Mouse (Mus musculus) midbrain, embryonic 11.5 days (tissue): ENCODE measurements around the gene 4930407I10Rik. TPM values are rescaled to one million over a fixed set of nuclear protein-coding genes. Genes with fewer than 3 reads are reported as not detected.
A peak's percentile ranks its signal among the peaks of the same experiment; 100 is the strongest.

ENCODE experiments used
- ATAC-seq: fragments of 200-750 bp; cut with Nextera tagmentation; 2 replicates; pipeline ENCODE4 v1.8.0; 2017; ENCODE audit warnings: moderate TSS enrichment, moderate library complexity; ENCODE audit not compliant: low FRiP score
- DNase-seq: peaks from one replicate; pipeline ENCODE4 v3.0.0; 2015; ENCODE audit warnings: low spot score; ENCODE audit errors: missing footprints
- H3K27ac ChIP-seq: fragments of 300-500 bp; sonication (generic); 2 replicates; pipeline ENCODE4 v1.5.1; 2014; ENCODE audit warnings: low read depth, low read length
- H3K27me3 ChIP-seq: fragments of 300-500 bp; sonication (generic); 2 replicates; pipeline ENCODE4 v1.6.1; 2014; ENCODE audit warnings: mild to moderate bottlenecking, low read length, moderate library complexity, mixed read lengths; ENCODE audit not compliant: control insufficient read depth, insufficient read depth
- H3K36me3 ChIP-seq: fragments of 300-500 bp; sonication (generic); 2 replicates; pipeline ENCODE4 v1.6.1; 2014; ENCODE audit warnings: mild to moderate bottlenecking, low read length, moderate library complexity, mixed read lengths; ENCODE audit not compliant: control insufficient read depth, insufficient read depth
- H3K4me1 ChIP-seq: fragments of 300-500 bp; sonication (generic); 2 replicates; pipeline ENCODE4 v1.6.1; 2014; ENCODE audit warnings: low read length; ENCODE audit not compliant: control insufficient read depth, insufficient read depth
- H3K4me2 ChIP-seq: fragments of 300-500 bp; sonication (generic); 2 replicates; pipeline ENCODE4 v1.6.1; 2014; ENCODE audit warnings: mild to moderate bottlenecking, moderate library complexity
- H3K4me3 ChIP-seq: fragments of 300-500 bp; sonication (generic); 2 replicates; pipeline ENCODE4 v1.5.1; 2014; ENCODE audit warnings: low read depth, low read length
- H3K9ac ChIP-seq: fragments of 300-500 bp; sonication (generic); 2 replicates; pipeline ENCODE4 v1.6.1; 2014; ENCODE audit warnings: low read length
- H3K9me3 ChIP-seq: fragments of 300-500 bp; sonication (generic); 2 replicates; pipeline ENCODE4 v1.6.1; 2016; ENCODE audit warnings: low read length; ENCODE audit not compliant: control insufficient read depth
- WGBS: fragments of 180-500 bp; shearing (Covaris S2); extraction: QIAGEN DNeasy Blood & Tissue Kit; methylation state at CpG from one replicate; pipeline ENCODE4 v1.1.7; 2014; 5-methylcytosine and 5-hydroxymethylcytosine counted together
- polyA plus RNA-seq: library from polyadenylated mRNA; unstranded; fragments of >200 nt; fragmentation: Nextera tagmentation; extraction: Ambion mirVana; gene quantifications from 2 replicates; pipeline ENCODE4 v1.2.1, GENCODE M21; 2014

4930407I10Rik gene
- polyA plus RNA-seq, 1 experiment from 2014 or later: not detected

- ATAC-seq: no peak
- H3K4me1 ChIP-seq: peaks cover 9% of the 10 kb centered on the region
- H3K9me3 ChIP-seq: no peaks in the 10 kb centered on the region
- H3K36me3 ChIP-seq: peaks cover 19% of the 10 kb centered on the region
- DNase-seq: peak; percentile 81
- no peak overlapping the region for H3K4me2 ChIP-seq
- no peak overlapping the region for H3K4me3 ChIP-seq
- H3K9ac ChIP-seq: no peak overlapping the region
- WGBS: 99% methylated on average over 7 of the region's 7 CpGs
- H3K27ac ChIP-seq: no peak overlapping the region
- H3K27me3 ChIP-seq: no peaks in the 10 kb centered on the region
These were observed 14.7 kb upstream of the 4930407I10Rik start for GRCm38 (mm10) chr15:82044166-82044784.

- peak overlapping the region; percentile 95 for H3K9ac ChIP-seq
- no peaks in the 10 kb centered on the region for H3K9me3 ChIP-seq
- peaks cover 8% of the 10 kb centered on the region; the same call in 1 of the 2 replicates for H3K36me3 ChIP-seq
- ATAC-seq: peak; percentile 28; the same call in 1 of the 2 replicates
- H3K4me2 ChIP-seq: peak overlapping the region; percentile 91
- H3K4me3 ChIP-seq: peak overlapping the region; percentile 99
- no peak overlapping the region for H3K27ac ChIP-seq
- DNase-seq: peak; percentile 89
- H3K4me1 ChIP-seq: peaks cover 9% of the 10 kb centered on the region
- WGBS: 4% methylated on average over 26 of the region's 26 CpGs
- no peaks in the 10 kb centered on the region for H3K27me3 ChIP-seq
These were observed 12.6 kb upstream of the 4930407I10Rik start for GRCm38 (mm10) chr15:82046246-82046891.

GRCm38 (mm10) chr15:82047080-82047883 is 11.7 kb upstream of the 4930407I10Rik start, which contains the start of gene Snu13:
Snu13 (minus strand) TSS chr15:82047598.
- DNase-seq (peak; percentile 99), ATAC-seq (peak; percentile 91)
- Histone ChIP-seq H3K27ac (peak within 1 kb of the TSS; percentile 65), H3K4me1 (peaks cover 9% of the 10 kb centered on the region), H3K27me3 (no peaks in the 10 kb centered on the region), H3K9ac (peak within 1 kb of the TSS; percentile 95), H3K4me3 (peak within 1 kb of the TSS; percentile 99), H3K36me3 (peaks cover 7% of the 10 kb centered on the region; the same call in 1 of the 2 replicates), H3K9me3 (no peaks in the 10 kb centered on the region), H3K4me2 (peak within 1 kb of the TSS; percentile 91)
- WGBS: under 1% methylated on average over 69 of the region's 74 CpGs

GRCm38 (mm10) chr15:82052544-82052943 is 6.4 kb upstream of the 4930407I10Rik start:
- Histone ChIP-seq H3K9ac (no peak overlapping the region), H3K4me3 (no peak overlapping the region), H3K4me2 (no peak overlapping the region), H3K27me3 (no peaks in the 10 kb centered on the region), H3K4me1 (no peaks in the 10 kb centered on the region), H3K27ac (no peak overlapping the region), H3K9me3 (no peaks in the 10 kb centered on the region), H3K36me3 (no peaks in the 10 kb centered on the region)
- DNase-seq (no peak), ATAC-seq (no peak)
- WGBS: 78% methylated on average over 5 of the region's 5 CpGs

GRCm38 (mm10) chr15:82063909-82064308 is 5.0 kb downstream of the 4930407I10Rik start:
- Histone ChIP-seq H3K4me1 (no peaks in the 10 kb centered on the region), H3K9me3 (no peaks in the 10 kb centered on the region), H3K27me3 (peaks cover 11% of the 10 kb centered on the region), H3K9ac (no peak overlapping the region), H3K27ac (no peak overlapping the region), H3K4me2 (no peak overlapping the region), H3K36me3 (no peaks in the 10 kb centered on the region), H3K4me3 (no peak overlapping the region)
- WGBS: 76% methylated on average over 14 of the region's 14 CpGs
- ATAC-seq (no peak), DNase-seq (no peak)

GRCm38 (mm10) chr15:82065511-82065910 is 6.6 kb downstream of the 4930407I10Rik start:
- Histone ChIP-seq H3K36me3 (no peaks in the 10 kb centered on the region), H3K4me1 (no peaks in the 10 kb centered on the region), H3K4me2 (no peak overlapping the region), H3K4me3 (no peak overlapping the region), H3K9me3 (no peaks in the 10 kb centered on the region; the same call in 1 of the 2 replicates), H3K27ac (no peak overlapping the region), H3K27me3 (peaks cover 25% of the 10 kb centered on the region), H3K9ac (no peak overlapping the region)
- ATAC-seq: peak; percentile 63; the same call in 1 of the 2 replicates
- WGBS: 21% methylated on average over 7 of the region's 7 CpGs
- DNase-seq: peak; percentile 96

GRCm38 (mm10) chr15:82069898-82070297 is 10.9 kb downstream of the 4930407I10Rik start, which contains the start of gene Mei1:
Mei1 (plus strand) TSS chr15:82069996.
- H3K4me1 ChIP-seq: no peaks in the 10 kb centered on the region
- H3K9ac ChIP-seq: no peak within 1 kb of the TSS
- no peaks in the 10 kb centered on the region for H3K36me3 ChIP-seq
- peaks cover 22% of the 10 kb centered on the region for H3K27me3 ChIP-seq
- ATAC-seq (no peak), DNase-seq (no peak)
- H3K9me3 ChIP-seq: no peaks in the 10 kb centered on the region; the same call in 1 of the 2 replicates
- no peak within 1 kb of the TSS; the same call in 1 of the 2 replicates for H3K4me2 ChIP-seq
- 21% methylated on average over 40 of the region's 40 CpGs for WGBS
- no peak within 1 kb of the TSS for H3K27ac ChIP-seq
- no peak within 1 kb of the TSS for H3K4me3 ChIP-seq

GRCm38 (mm10) chr15:82071816-82072469 is 13.0 kb downstream of the 4930407I10Rik start:
- peaks cover 20% of the 10 kb centered on the region for H3K27me3 ChIP-seq
- WGBS: 90% methylated on average over 26 of the region's 26 CpGs

More at GRCm38 (mm10) chr15:82071816-82072469, 13.0 kb downstream of the 4930407I10Rik start:
- no peaks in the 10 kb centered on the region for H3K4me1 ChIP-seq
- H3K36me3 ChIP-seq: no peaks in the 10 kb centered on the region
- ATAC-seq (no peak), DNase-seq (peak; percentile 37)
- H3K4me3 ChIP-seq: no peak overlapping the region
- H3K9ac ChIP-seq: no peak overlapping the region
- no peak overlapping the region for H3K27ac ChIP-seq
- no peaks in the 10 kb centered on the region; the same call in 1 of the 2 replicates for H3K9me3 ChIP-seq
- no peak overlapping the region for H3K4me2 ChIP-seq
